Mouse (Mus musculus) testis, adult 2 months (tissue): ENCODE measurements around the gene Grifin.

Experiments used
- CTCF ChIP-seq: fragments of 200-500 bp; IDR thresholded peaks from 2 replicates; pipeline ENCODE4 v1.5.1; 2012; ENCODE audit warnings: low read depth, mild to moderate bottlenecking, inconsistent platforms, low read length, moderate library complexity; ENCODE audit not compliant: control insufficient read depth, insufficient read depth, insufficient replicate concordance
- POLR2A ChIP-seq: fragments of 200-500 bp; IDR thresholded peaks from 2 replicates; pipeline ENCODE4 v1.6.1; 2012; ENCODE audit warnings: low read depth, mild to moderate bottlenecking, inconsistent platforms, low read length, moderate library complexity; ENCODE audit not compliant: control insufficient read depth

- TF ChIP-seq CTCF, result no peak
- no peak for TF ChIP-seq POLR2A
Observed at GRCm38 (mm10) chr5:140596426-140596825, 31.6 kb upstream of the Grifin start.
